Mouse (Mus musculus) heart, adult 11 months (tissue): Measurements from ENCODE around the gene Tsen15.

ENCODE experiments used
- DNase-seq: peaks from one replicate; pipeline ENCODE4 v3.0.0; 2022

Gene Tsen15

GRCm38 (mm10) chr1:152386188-152386835 lies at the start of gene Tsen15:
TSS of gene Tsen15 (minus strand) at chr1:152386688.
- peak; percentile 98 for DNase-seq

GRCm38 (mm10) chr1:152434166-152434565 lies 47.7 kb upstream of the Tsen15 start:
- peak; percentile 68 for DNase-seq

- DNase-seq = no peak
These were observed 43.3 kb upstream of the Tsen15 start for GRCm38 (mm10) chr1:152429805-152430204.

- peak; percentile 53 for DNase-seq
These were observed 41.6 kb upstream of the Tsen15 start for GRCm38 (mm10) chr1:152427912-152428581.

GRCm38 (mm10) chr1:152423052-152423451 lies 36.6 kb upstream of the Tsen15 start:
- DNase-seq = peak; percentile 89

GRCm38 (mm10) chr1:152422295-152422694 lies 35.8 kb upstream of the Tsen15 start:
- DNase-seq = peak; percentile 23

- DNase-seq = peak; percentile 98
These were observed 31.1 kb upstream of the Tsen15 start for GRCm38 (mm10) chr1:152417602-152418001.

- peak; percentile 90 for DNase-seq
These were observed 29.9 kb upstream of the Tsen15 start for GRCm38 (mm10) chr1:152416306-152416904.

- peak; percentile 96 for DNase-seq
These were observed 28.0 kb upstream of the Tsen15 start for GRCm38 (mm10) chr1:152414451-152414850.

- peak; percentile 91 for DNase-seq
These were observed 27.5 kb upstream of the Tsen15 start for GRCm38 (mm10) chr1:152413961-152414360.

- peak; percentile 66 for DNase-seq
These were observed 26.6 kb upstream of the Tsen15 start for GRCm38 (mm10) chr1:152413116-152413515.

GRCm38 (mm10) chr1:152410657-152411056 lies 24.2 kb upstream of the Tsen15 start:
- peak; percentile 93 for DNase-seq

GRCm38 (mm10) chr1:152409356-152409755 lies 22.9 kb upstream of the Tsen15 start:
- peak; percentile 60 for DNase-seq

- peak; percentile 72 for DNase-seq
These were observed 20.8 kb upstream of the Tsen15 start for GRCm38 (mm10) chr1:152407021-152407946.

GRCm38 (mm10) chr1:152400556-152401540 lies 14.4 kb upstream of the Tsen15 start:
- DNase-seq = peak; percentile 94

GRCm38 (mm10) chr1:152399790-152400555 lies 13.5 kb upstream of the Tsen15 start, which contains the start of gene Colgalt2:
TSS of gene Colgalt2 (plus strand) at chr1:152399830.
- DNase-seq = peak; percentile 96

GRCm38 (mm10) chr1:152398708-152399107 lies 12.2 kb upstream of the Tsen15 start:
- DNase-seq = no peak

GRCm38 (mm10) chr1:152394956-152395515 lies 8.5 kb upstream of the Tsen15 start:
- no peak for DNase-seq

GRCm38 (mm10) chr1:152394137-152394536 lies 7.6 kb upstream of the Tsen15 start:
- DNase-seq = no peak

- DNase-seq = no peak
These were observed 2.8 kb upstream of the Tsen15 start for GRCm38 (mm10) chr1:152389271-152389670.
